Mouse (Mus musculus): ENCODE data around the gene Tpbgl.

Gene Tpbgl

GRCm38 (mm10) chr7:99642078-99642477, 15.2 kb upstream of the Tpbgl start:
- no peak for DNase-seq (ENCODE audit: low spot score)

GRCm38 (mm10) chr7:99641245-99641644, 14.3 kb upstream of the Tpbgl start:
- no peak for DNase-seq (ENCODE audit: low spot score)

DNA sequence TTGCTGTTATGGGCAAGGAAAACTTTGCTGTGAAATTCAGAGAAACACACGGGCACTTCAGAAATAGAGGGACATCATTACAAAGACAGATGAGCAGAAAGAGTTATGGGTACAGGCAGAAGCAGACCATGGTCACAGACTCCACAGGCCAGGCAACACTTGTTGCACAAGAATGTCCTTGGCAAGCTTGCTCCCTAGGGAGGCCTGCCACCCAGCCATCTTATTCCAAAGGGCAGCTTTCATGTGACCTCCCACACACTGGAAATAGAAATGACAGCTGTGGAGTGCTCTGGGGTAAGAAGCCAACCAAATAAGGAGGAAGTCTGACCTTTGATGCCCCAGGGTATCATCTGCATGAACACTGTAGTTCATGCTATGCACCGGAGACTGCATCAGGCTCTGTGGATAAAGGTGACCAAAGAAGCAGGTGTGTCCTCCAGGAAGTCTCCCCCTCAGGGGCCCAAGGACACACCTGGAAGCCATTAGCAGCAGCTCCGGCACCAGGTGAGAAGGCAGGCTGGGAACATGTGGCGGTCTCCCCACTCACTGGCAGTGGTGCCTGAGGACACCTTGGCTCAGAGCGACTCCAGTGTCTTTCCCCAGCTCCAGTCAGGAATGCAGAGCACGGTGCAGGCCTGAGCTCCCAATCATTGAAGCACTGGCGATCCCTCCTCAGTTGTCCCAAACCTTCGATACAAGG, 7.2 kb upstream of the Tpbgl start:
- no peak for DNase-seq (ENCODE audit: low spot score)

DNA sequence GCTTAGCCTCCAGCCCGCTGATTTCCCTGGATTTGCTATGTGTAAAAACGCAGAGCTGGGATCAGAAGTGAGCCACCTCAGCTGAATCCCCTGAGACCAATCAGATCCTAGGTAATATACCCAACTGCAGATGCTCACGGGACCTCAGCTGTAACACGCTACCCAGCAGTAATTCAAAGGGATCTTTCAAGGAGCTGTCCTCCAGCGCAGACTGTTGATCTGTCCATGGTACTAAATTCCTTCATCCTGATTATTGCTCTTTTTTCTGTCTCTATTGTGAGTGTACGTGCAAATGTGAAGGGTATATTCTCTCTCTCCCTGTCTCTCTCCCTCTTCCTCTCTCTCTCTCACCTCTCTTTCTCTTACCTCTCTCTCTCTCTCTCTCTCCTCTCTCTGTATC, 5.4 kb upstream of the Tpbgl start:
- DNase-seq (ENCODE audit: low spot score): no peak

DNA sequence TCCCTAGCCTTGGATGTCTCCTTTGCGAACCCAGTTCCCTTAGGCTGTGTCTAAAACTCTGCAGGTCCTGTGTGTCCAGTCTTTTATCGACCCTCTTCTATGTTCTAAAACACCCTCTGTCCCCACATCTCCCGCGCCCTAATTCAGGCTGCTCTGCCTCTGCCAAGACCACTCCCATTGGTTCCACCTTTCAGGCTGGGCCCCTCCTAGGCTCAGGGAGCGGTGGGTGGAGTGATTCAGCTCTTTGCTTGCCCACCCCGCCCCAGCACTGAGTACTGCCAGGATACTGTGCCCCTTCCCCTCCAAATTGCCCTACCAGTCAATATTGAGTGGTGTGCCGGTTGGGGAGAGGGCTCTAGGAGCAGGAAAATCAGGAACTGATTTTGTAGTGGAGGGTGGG, 463 bp upstream of the Tpbgl start:
- no peak for DNase-seq (ENCODE audit: low spot score)

- peak; percentile 78 for DNase-seq (ENCODE audit: low spot score)
Measured at GRCm38 (mm10) chr7:99625722-99626375, 1.1 kb downstream of the Tpbgl start.

GRCm38 (mm10) chr7:99618860-99619259, 8.0 kb downstream of the Tpbgl start:
- peak; percentile 25 for DNase-seq (ENCODE audit: low spot score)

DNA sequence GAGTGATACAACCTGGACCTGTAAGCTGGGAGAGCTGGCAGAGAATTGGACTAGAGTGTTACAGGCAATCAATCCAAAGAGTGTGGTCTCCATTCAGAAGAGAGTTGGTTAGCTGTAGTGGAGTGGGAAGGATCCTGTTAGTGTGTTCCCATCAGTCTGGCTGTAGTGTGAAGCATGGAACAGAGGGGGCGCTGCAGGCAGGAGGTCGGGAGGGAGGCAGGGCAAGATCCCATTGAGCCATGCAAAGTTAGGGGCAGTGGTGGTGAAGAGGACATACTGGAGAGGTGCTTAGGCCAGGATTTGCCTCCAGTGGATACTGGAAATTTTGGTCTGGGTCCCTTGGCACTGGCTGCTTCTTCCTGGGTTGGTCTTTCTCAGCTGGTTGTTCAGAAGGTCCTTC, 8.6 kb downstream of the Tpbgl start:
- DNase-seq (ENCODE audit: low spot score): no peak

DNA sequence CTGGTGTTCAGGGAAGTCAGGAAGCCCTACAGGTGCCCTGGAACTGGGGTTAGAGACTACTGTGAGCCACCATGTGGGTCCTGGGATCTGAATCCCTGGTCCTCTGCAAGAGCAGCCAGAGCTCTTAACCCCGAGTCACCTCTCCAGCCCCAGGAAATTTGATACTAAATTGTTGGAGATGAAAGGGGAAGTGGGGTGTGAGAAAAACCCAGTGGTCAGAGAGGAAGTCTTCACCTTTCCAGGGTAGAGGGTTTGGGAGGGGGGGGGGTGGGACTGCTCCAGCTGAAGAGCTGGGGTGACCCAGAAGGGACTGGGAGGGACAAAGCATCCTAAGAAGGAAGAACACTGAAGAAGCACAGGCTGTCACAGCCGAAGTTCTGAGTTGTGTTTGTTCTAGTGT, 19.3 kb downstream of the Tpbgl start:
- DNase-seq (ENCODE audit: low spot score): no peak

GRCm38 (mm10) chr7:99606766-99607165, 20.1 kb downstream of the Tpbgl start:
- no peak for DNase-seq (ENCODE audit: low spot score)

- DNase-seq (ENCODE audit: low spot score): no peak
Measured at GRCm38 (mm10) chr7:99606303-99606702, 20.6 kb downstream of the Tpbgl start.

DNA sequence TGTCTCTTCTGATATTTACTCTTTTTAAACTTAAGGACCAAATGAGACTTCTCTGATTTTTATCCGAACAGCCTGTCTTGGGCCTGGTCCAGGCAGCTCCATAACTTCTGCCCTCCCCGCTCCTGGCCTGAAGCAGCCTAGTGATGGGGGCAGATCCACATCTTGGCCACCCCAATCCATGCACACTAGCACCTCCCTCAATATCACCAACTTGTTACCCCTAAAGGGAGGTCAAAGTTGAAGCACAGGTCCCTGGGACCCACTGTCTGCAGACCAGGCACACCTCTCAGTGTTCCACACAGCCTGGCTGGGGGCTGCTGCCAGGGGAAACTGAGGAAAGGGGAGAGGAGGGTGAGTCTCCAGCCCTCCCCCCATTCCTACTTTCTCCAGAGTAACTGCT, 21.8 kb downstream of the Tpbgl start:
- DNase-seq (ENCODE audit: low spot score): no peak

- DNase-seq (ENCODE audit: low spot score): no peak
Measured at GRCm38 (mm10) chr7:99603875-99604662, 22.8 kb downstream of the Tpbgl start.

DNA sequence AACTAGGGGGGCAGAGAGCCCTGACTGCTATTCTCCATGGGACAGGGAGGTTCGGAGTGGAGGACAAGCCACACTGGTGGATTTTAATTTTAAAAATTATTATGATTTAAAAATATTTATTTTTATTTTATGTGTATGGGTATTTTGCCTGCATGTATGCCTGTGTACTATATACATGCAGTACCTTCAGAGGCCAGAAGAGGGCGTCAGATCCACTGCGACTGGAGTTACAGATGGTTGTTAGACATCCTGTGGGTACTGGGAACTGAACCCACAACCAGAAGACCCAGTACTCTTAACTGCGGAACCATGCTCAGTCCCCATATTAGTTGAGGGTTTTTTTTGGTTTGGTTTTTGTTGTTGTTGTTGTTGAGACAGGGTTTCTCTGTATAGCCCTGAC, 28.2 kb downstream of the Tpbgl start:
- no peak for DNase-seq (ENCODE audit: low spot score)

GRCm38 (mm10) chr7:99593868-99594803, 32.8 kb downstream of the Tpbgl start:
- DNase-seq (ENCODE audit: low spot score): no peak

GRCm38 (mm10) chr7:99592669-99593068, 34.2 kb downstream of the Tpbgl start:
- no peak for DNase-seq (ENCODE audit: low spot score)

- DNase-seq (ENCODE audit: low spot score): no peak
Measured at GRCm38 (mm10) chr7:99590646-99591045, 36.3 kb downstream of the Tpbgl start.

DNA sequence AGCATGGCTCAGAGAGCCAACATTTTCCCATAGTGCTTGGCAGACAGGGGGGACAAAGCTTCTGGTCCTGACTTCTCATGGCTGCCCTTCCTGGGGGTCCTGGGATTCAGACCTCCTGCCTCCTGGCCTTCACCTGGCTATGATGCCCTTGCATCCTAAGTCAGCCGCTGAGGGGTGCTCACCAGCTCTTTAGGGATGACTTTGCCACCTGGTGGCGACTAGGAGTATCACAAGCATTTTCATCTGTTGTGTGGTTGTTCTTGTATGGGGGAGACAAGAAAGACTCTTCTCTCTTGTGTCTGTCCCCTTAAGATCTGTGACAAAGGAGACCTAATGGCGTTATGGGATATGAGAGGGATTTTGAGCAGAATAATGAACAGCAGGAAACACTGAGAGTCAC, 36.8 kb downstream of the Tpbgl start:
- DNase-seq (ENCODE audit: low spot score): peak; percentile 67

DNA sequence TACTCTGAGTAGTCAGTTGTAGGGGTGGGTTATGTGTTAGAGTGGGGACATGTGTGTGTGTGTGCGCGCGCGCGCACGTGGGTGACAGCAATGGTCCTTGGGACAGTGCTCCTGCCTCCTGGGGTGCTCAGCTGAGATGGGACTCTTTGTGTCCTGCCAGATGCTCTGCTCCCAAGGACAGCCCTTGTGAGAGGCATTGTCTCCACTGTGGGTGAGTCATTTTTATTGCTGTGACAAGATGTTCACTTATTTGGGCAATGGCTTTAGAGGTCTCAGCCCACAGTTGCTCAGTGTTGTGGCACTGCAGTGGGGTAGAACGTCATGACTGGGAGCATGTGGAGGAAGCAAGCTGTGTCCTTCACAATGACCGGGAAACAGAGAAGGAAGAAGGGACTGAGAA, 40.9 kb downstream of the Tpbgl start:
- no peak for DNase-seq (ENCODE audit: low spot score)

DNA sequence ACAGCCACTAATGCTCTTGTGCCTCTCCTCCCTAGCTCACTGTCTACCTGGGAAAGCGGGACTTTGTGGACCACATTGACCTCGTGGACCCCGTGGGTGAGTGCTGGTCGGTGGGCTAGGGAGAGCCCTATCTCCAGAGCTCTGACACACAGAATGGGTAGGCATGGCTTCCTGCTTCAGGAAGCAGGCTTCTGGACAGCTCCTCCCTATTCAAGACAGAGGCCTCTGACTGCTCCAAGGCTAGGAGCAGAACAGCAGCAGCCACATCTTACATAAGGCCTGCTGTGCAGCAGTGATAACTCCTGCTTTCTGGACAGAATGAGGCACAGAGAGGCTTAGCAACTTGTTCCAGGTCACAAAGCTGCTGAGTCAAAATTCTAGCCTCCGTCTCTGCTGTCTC, 43.3 kb downstream of the Tpbgl start:
- no peak for DNase-seq (ENCODE audit: low spot score)

GRCm38 (mm10) chr7:99582867-99583266, 44.0 kb downstream of the Tpbgl start:
- no peak for DNase-seq (ENCODE audit: low spot score)

DNA sequence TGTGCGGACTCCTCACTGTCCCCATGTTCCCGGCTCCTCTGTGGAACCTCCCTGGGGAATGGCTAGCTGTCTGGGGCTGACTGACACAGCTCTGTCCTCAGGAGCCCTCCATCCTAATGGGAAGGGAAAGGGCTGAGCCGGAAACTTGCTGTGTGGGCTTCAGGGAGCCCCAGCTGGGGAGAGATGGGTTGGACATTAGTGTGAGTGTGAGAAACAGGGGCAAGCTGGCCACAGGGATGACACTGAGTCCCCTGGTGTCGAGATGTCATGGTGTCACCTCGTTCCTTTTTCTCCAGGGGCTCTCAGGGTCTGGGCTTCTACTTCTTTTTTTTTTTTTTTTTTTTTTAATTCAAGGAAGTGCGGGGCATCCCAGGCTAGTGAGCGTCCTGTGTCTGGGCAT, 44.6 kb downstream of the Tpbgl start:
- DNase-seq (ENCODE audit: low spot score): no peak

Data from T-cell, adult 2 months (primary cell).